In the genomic region with DNA sequence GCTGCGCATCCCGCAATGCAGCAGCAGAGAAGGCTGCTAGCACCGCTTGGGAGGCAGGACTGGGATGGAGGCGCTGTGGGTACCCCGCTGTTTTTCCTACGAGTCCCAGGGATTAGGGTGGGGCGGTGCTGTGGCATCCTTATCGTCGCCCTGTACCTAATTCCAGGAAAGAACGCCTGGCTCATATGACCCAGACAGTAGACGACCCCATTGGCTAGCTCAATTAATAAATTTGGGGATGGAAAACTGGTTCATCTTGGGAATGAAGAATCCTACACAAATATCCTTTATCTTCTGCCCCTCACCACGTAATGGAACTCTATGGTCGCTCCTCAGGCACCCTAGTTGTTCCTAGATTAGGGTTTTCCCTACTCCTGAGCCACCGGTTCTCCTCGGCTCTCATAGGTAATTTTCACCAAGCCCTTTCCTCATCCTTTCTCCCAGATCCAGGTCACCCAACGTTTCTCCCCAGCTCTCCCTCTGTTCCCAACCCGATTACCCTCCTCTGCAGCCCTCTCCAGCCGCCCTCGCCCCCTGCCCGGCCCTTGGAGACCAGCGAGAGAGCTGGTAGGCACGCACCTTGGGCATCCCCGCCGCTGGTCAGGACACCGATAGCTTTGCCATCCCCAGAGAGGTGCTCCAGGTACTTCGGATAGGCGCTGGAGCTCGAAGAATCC, we compare ENCODE assay signal across 8 mouse cellular contexts. TPM values are rescaled to one million over a fixed set of nuclear protein-coding genes. Genes with fewer than 3 reads are reported as not detected.
DNase-seq lines count a peak whose midpoint lies in the region; ATAC-seq and TF ChIP-seq lines count a peak whose summit lies in the region.

No protein-coding gene starts in this region.

- TF ChIP-seq CTCF in layer of hippocampus, adult 2 months (conservative IDR thresholded peaks at IDR 0.05), result no peak

- H3K27me3 ChIP-seq in embryonic facial prominence, embryonic 10.5 days (replicated peaks; ENCODE audit: low read depth, poor library complexity, severe bottlenecking), result peaks cover 21% of the 10 kb centered on the region
- H3K27me3 ChIP-seq in limb, embryonic 10.5 days (ENCODE audit: low read depth, poor library complexity, severe bottlenecking), result peaks cover 26% of the 10 kb centered on the region
- H3K27me3 ChIP-seq in neural tube, embryonic 14.5 days (ENCODE audit: control insufficient read depth, insufficient read depth, low read length), result no peaks in the 10 kb centered on the region

- no peaks in the 10 kb centered on the region for H3K9me3 ChIP-seq in embryonic facial prominence, embryonic 10.5 days
- no peaks in the 10 kb centered on the region for H3K9me3 ChIP-seq in limb, embryonic 10.5 days (replicated peaks)
- H3K9me3 ChIP-seq in neural tube, embryonic 14.5 days (ENCODE audit: control insufficient read depth, low read length), result no peaks in the 10 kb centered on the region

- ATAC-seq in neural tube, embryonic 14.5 days (ENCODE audit: low read depth), result peak; percentile 53

- H3K27ac ChIP-seq in layer of hippocampus, adult 2 months, result peak overlapping the region; percentile 94
- H3K27ac ChIP-seq in embryonic facial prominence, embryonic 10.5 days (replicated peaks), result no peak overlapping the region
- H3K27ac ChIP-seq in limb, embryonic 10.5 days, result no peak overlapping the region
- H3K27ac ChIP-seq in neural tube, embryonic 14.5 days (ENCODE audit: low read depth, low read length), result peak overlapping the region; percentile 58

- intact Hi-C loops in gastrocnemius, postnatal 14 days (cut with DNase I; ENCODE audit: low total_unique reads), result no loop called here

- peak; percentile 38 to 39 for DNase-seq in layer of hippocampus, adult 2 months (ENCODE audit: low spot score in 2 of 2)
- DNase-seq in layer of hippocampus, adult 9-11 months, result no peak
- peak; percentile 39 for DNase-seq in ZHBTc4 (ENCODE audit: low read depth, low spot score)
- DNase-seq in embryonic facial prominence, embryonic 10.5 days (ENCODE audit: low spot score), result no peak
- DNase-seq in limb, embryonic 10.5 days (ENCODE audit: low spot score), result no peak
- DNase-seq in gastrocnemius, postnatal 14 days, result no peak
- no peak for DNase-seq in urinary bladder, adult 18-20 months (ENCODE audit: low spot score in 2 of 2)

- peak overlapping the region; percentile 74 for H3K4me3 ChIP-seq in layer of hippocampus, adult 2 months
- H3K4me3 ChIP-seq in embryonic facial prominence, embryonic 10.5 days, result peak overlapping the region; percentile 73
- H3K4me3 ChIP-seq in limb, embryonic 10.5 days, result peak overlapping the region; percentile 66
- H3K4me3 ChIP-seq in neural tube, embryonic 14.5 days (ENCODE audit: low read depth, low read length), result peak overlapping the region; percentile 65

- H3K36me3 ChIP-seq in embryonic facial prominence, embryonic 10.5 days (replicated peaks), result no peaks in the 10 kb centered on the region
- H3K36me3 ChIP-seq in limb, embryonic 10.5 days, result no peaks in the 10 kb centered on the region
- no peaks in the 10 kb centered on the region for H3K36me3 ChIP-seq in neural tube, embryonic 14.5 days (ENCODE audit: control insufficient read depth, insufficient read depth, low read length)

- H3K4me1 ChIP-seq in embryonic facial prominence, embryonic 10.5 days, result peaks cover 24% of the 10 kb centered on the region
- peaks cover 23% of the 10 kb centered on the region for H3K4me1 ChIP-seq in limb, embryonic 10.5 days
- H3K4me1 ChIP-seq in neural tube, embryonic 14.5 days (ENCODE audit: control insufficient read depth, insufficient read depth, low read length), result 0 out of 2 replicates have a peak, but pooled peaks cover 3% of the 10 kb centered on the region

- under 1% methylated on average over 28 of the region's 28 CpGs for WGBS in embryonic facial prominence, embryonic 10.5 days
- under 1% methylated on average over 28 of the region's 28 CpGs for WGBS in limb, embryonic 10.5 days
- under 1% methylated on average over 28 of the region's 28 CpGs for WGBS in neural tube, embryonic 14.5 days

- H3K9ac ChIP-seq in neural tube, embryonic 14.5 days (replicated peaks; ENCODE audit: low read depth, low read length), result peak overlapping the region; percentile 76

- peak overlapping the region; percentile 97 for H3K4me2 ChIP-seq in neural tube, embryonic 14.5 days (ENCODE audit: low read depth, low read length)

RNA-seq across cellular contexts. Expression of a gene that starts 0.4 kb away (rescaled TPM):
- total RNA-seq in layer of hippocampus, adult 2 months (2021), result 100 to 1,000 TPM; 210 to 212 TPM
- polyA plus RNA-seq in embryonic facial prominence, embryonic 10.5 days (2016; fragmentation: Nextera tagmentation; extraction: Ambion mirVana), result 12.5 and 13.2 TPM in 2 replicates
- polyA plus RNA-seq in limb, embryonic 10.5 days (2016; fragmentation: Nextera tagmentation; extraction: Ambion mirVana), result 5.5 and 5.9 TPM in 2 replicates
- polyA plus RNA-seq in neural tube, embryonic 14.5 days (2014; fragmentation: Nextera tagmentation; extraction: Ambion mirVana), result 377 and 537 TPM in 2 replicates
- 1 to 10 TPM; 6.7 to 8.2 TPM for total RNA-seq in gastrocnemius, postnatal 14 days (2021)

Comparison
In these comparisons a context has a peak if more than half of its experiments do, and no peak if none do; other contexts are left out.
1. DNase-seq: peak in layer of hippocampus, adult 2 months (2 of 2) and ZHBTc4 (single experiment); none in layer of hippocampus, adult 9-11 months (single experiment), embryonic facial prominence, embryonic 10.5 days (single experiment), limb, embryonic 10.5 days (single experiment), gastrocnemius, postnatal 14 days (single experiment) and urinary bladder, adult 18-20 months (0 of 2).
2. H3K27ac ChIP-seq: peak in layer of hippocampus, adult 2 months (single experiment) and neural tube, embryonic 14.5 days (single experiment); none in embryonic facial prominence, embryonic 10.5 days (single experiment) and limb, embryonic 10.5 days (single experiment).
3. RNA of a gene that starts 0.4 kb away (polyA plus RNA-seq): 377 to 537 TPM in neural tube, embryonic 14.5 days; 12.5 to 13.2 TPM in embryonic facial prominence, embryonic 10.5 days and 5.5 to 5.9 TPM in limb, embryonic 10.5 days; every median in the first group is over 10 times any median in the second.
4. Peak in every context shown above with its lines, with median percentiles within 50 percentile points of each other: H3K4me3 ChIP-seq.